Mouse (Mus musculus) intestine, embryonic 15.5 days (tissue): ENCODE data around the gene Plekho1. TPM values are rescaled to one million over a fixed set of nuclear protein-coding genes. Genes with fewer than 3 reads are reported as not detected.
"Not testable (repeated sequence)": the region's sequence is repeated elsewhere in the genome, so short reads cannot be mapped to it uniquely, and the experiment has no call there.

Source experiments
- ATAC-seq: fragments of 200-750 bp; cut with Nextera tagmentation; 2 replicates; pipeline ENCODE4 v1.8.0; 2017; ENCODE audit warnings: moderate TSS enrichment, moderate library complexity
- H3K27ac ChIP-seq: fragments of 300-500 bp; sonication (generic); 2 replicates; pipeline ENCODE4 v1.5.1; 2015; ENCODE audit warnings: mild to moderate bottlenecking, inconsistent platforms
- H3K27me3 ChIP-seq: fragments of 300-500 bp; sonication (generic); replicated peaks from 2 replicates; pipeline ENCODE4 v1.6.1; 2015; ENCODE audit warnings: inconsistent platforms
- H3K36me3 ChIP-seq: fragments of 300-500 bp; sonication (generic); 2 replicates; pipeline ENCODE4 v1.6.1; 2015; ENCODE audit warnings: inconsistent platforms
- H3K4me1 ChIP-seq: fragments of 300-500 bp; sonication (generic); replicated peaks from 2 replicates; pipeline ENCODE4 v1.6.1; 2015; ENCODE audit warnings: inconsistent platforms
- H3K4me2 ChIP-seq: fragments of 300-500 bp; sonication (generic); replicated peaks from 2 replicates; pipeline ENCODE4 v1.6.1; 2015; ENCODE audit warnings: mild to moderate bottlenecking, inconsistent platforms
- H3K4me3 ChIP-seq: fragments of 300-500 bp; sonication (generic); replicated peaks from 2 replicates; pipeline ENCODE4 v1.5.1; 2015; ENCODE audit warnings: inconsistent platforms
- H3K9ac ChIP-seq: fragments of 300-500 bp; sonication (generic); 2 replicates; pipeline ENCODE4 v1.6.1; 2015; ENCODE audit warnings: inconsistent platforms
- H3K9me3 ChIP-seq: fragments of 300-500 bp; sonication (generic); 2 replicates; pipeline ENCODE4 v1.6.1; 2016; ENCODE audit warnings: inconsistent platforms
- WGBS: fragments of 180-500 bp; shearing (Covaris S2); methylation state at CpG from one replicate; pipeline ENCODE4 v1.1.7; 2015; 5-methylcytosine and 5-hydroxymethylcytosine counted together
- polyA plus RNA-seq: library from polyadenylated mRNA; unstranded; fragments of >200 nt; fragmentation: Nextera tagmentation; extraction: Ambion mirVana; gene quantifications from 2 replicates; pipeline ENCODE4 v1.2.1, GENCODE M21; 2015

Gene Plekho1
- polyA plus RNA-seq, 1 experiment from 2014 or later: 30.1 TPM

GRCm38 (mm10) chr3:95972251-95972872, 23.4 kb downstream of the Plekho1 start:
- WGBS: 80% methylated on average over 12 of the region's 12 CpGs

GRCm38 (mm10) chr3:95970661-95971060, 25.1 kb downstream of the Plekho1 start:
- H3K27ac ChIP-seq, H3K4me3 ChIP-seq: not testable (repeated sequence)
- whole genome bisulfite sequencing: 55% methylated on average over 7 of the region's 7 CpGs

More at GRCm38 (mm10) chr3:95972251-95972872, 23.4 kb downstream of the Plekho1 start:
- no peaks in the 10 kb centered on the region for H3K9me3 ChIP-seq
- H3K9ac ChIP-seq: peak overlapping the region; percentile 32; the same call in 1 of the 2 replicates
- peak overlapping the region; percentile 69 for H3K4me2 ChIP-seq
- no peaks in the 10 kb centered on the region for H3K4me1 ChIP-seq
- H3K27me3 ChIP-seq: 0 out of 2 replicates have a peak, but pooled peaks cover 14% of the 10 kb centered on the region
- H3K4me3 ChIP-seq: peak overlapping the region; percentile 23; the same call in 1 of the 2 replicates
- H3K36me3 ChIP-seq: no peaks in the 10 kb centered on the region
- no peak for ATAC-seq
- no peak overlapping the region for H3K27ac ChIP-seq

GRCm38 (mm10) chr3:95969277-95969676, 26.5 kb downstream of the Plekho1 start:
- H3K36me3 ChIP-seq: no peaks in the 10 kb centered on the region
- 0 out of 2 replicates have a peak, but pooled peaks cover 5% of the 10 kb centered on the region for H3K27me3 ChIP-seq
- no peaks in the 10 kb centered on the region for H3K9me3 ChIP-seq
- no peak overlapping the region for H3K9ac ChIP-seq
- no peak overlapping the region for H3K27ac ChIP-seq
- H3K4me1 ChIP-seq: 0 out of 2 replicates have a peak, but pooled peaks cover 3% of the 10 kb centered on the region
- H3K4me3 ChIP-seq: no peak overlapping the region
- WGBS: 64% methylated on average over 1 of the region's 1 CpGs
- H3K4me2 ChIP-seq: no peak overlapping the region
- ATAC-seq: no peak

More at GRCm38 (mm10) chr3:95970661-95971060, 25.1 kb downstream of the Plekho1 start:
- H3K9ac ChIP-seq, H3K4me2 ChIP-seq, H3K4me1 ChIP-seq, H3K9me3 ChIP-seq, ATAC-seq, H3K36me3 ChIP-seq: not testable (repeated sequence)
- 0 out of 2 replicates have a peak, but pooled peaks cover 14% of the 10 kb centered on the region for H3K27me3 ChIP-seq

GRCm38 (mm10) chr3:95965518-95966451, 30.0 kb downstream of the Plekho1 start:
- 7% methylated on average over 7 of the region's 7 CpGs for WGBS
- Histone ChIP-seq H3K27ac (no peak overlapping the region), H3K36me3 (no peaks in the 10 kb centered on the region), H3K4me3 (no peak overlapping the region), H3K4me1 (0 out of 2 replicates have a peak, but pooled peaks cover 3% of the 10 kb centered on the region), H3K4me2 (peak overlapping the region; percentile 34; the same call in 1 of the 2 replicates), H3K9me3 (no peaks in the 10 kb centered on the region), H3K9ac (no peak overlapping the region), H3K27me3 (no peaks in the 10 kb centered on the region)
- no peak for ATAC-seq

GRCm38 (mm10) chr3:95963681-95964080, 32.1 kb downstream of the Plekho1 start:
- H3K9ac ChIP-seq: no peak overlapping the region
- H3K4me1 ChIP-seq: 0 out of 2 replicates have a peak, but pooled peaks cover 3% of the 10 kb centered on the region
- no peaks in the 10 kb centered on the region for H3K9me3 ChIP-seq
- WGBS: 40% methylated on average over 4 of the region's 4 CpGs
- no peak overlapping the region for H3K4me2 ChIP-seq
- no peak overlapping the region for H3K4me3 ChIP-seq
- ATAC-seq: no peak
- no peak overlapping the region for H3K27ac ChIP-seq
- no peaks in the 10 kb centered on the region for H3K36me3 ChIP-seq
- no peaks in the 10 kb centered on the region for H3K27me3 ChIP-seq

GRCm38 (mm10) chr3:95963230-95963629, 32.6 kb downstream of the Plekho1 start:
- WGBS: 54% methylated on average over 2 of the region's 2 CpGs
- H3K9me3 ChIP-seq: no peaks in the 10 kb centered on the region
- H3K9ac ChIP-seq: no peak overlapping the region
- ATAC-seq: no peak
- no peaks in the 10 kb centered on the region for H3K27me3 ChIP-seq
- H3K4me1 ChIP-seq: 0 out of 2 replicates have a peak, but pooled peaks cover 3% of the 10 kb centered on the region
- H3K4me3 ChIP-seq: no peak overlapping the region
- no peak overlapping the region for H3K27ac ChIP-seq
- H3K4me2 ChIP-seq: no peak overlapping the region
- H3K36me3 ChIP-seq: no peaks in the 10 kb centered on the region

- not testable (repeated sequence) for ATAC-seq, H3K4me1 ChIP-seq, H3K27me3 ChIP-seq, H3K4me3 ChIP-seq, H3K27ac ChIP-seq, H3K9me3 ChIP-seq, H3K4me2 ChIP-seq, H3K9ac ChIP-seq, H3K36me3 ChIP-seq
- 82% methylated on average over 8 of the region's 8 CpGs for WGBS
Measured at GRCm38 (mm10) chr3:95962182-95962581, 33.6 kb downstream of the Plekho1 start.

- Histone ChIP-seq H3K27me3 (no peaks in the 10 kb centered on the region), H3K4me2 (no peak overlapping the region), H3K36me3 (no peaks in the 10 kb centered on the region), H3K9ac (no peak overlapping the region), H3K27ac (no peak overlapping the region), H3K4me1 (no peaks in the 10 kb centered on the region), H3K4me3 (no peak overlapping the region), H3K9me3 (no peaks in the 10 kb centered on the region)
- 93% methylated on average over 1 of the region's 1 CpGs for WGBS
- no peak for ATAC-seq
Measured at GRCm38 (mm10) chr3:95959807-95960206, 36.0 kb downstream of the Plekho1 start.

- ATAC-seq: no peak
- Histone ChIP-seq H3K36me3 (no peaks in the 10 kb centered on the region), H3K9ac (no peak overlapping the region), H3K27ac (no peak overlapping the region), H3K4me3 (no peak overlapping the region), H3K27me3 (no peaks in the 10 kb centered on the region), H3K4me1 (no peaks in the 10 kb centered on the region), H3K9me3 (no peaks in the 10 kb centered on the region), H3K4me2 (no peak overlapping the region)
- WGBS: 76% methylated on average over 5 of the region's 5 CpGs
Measured at GRCm38 (mm10) chr3:95959082-95959481, 36.7 kb downstream of the Plekho1 start.

GRCm38 (mm10) chr3:95957359-95958148, 38.2 kb downstream of the Plekho1 start:
- Histone ChIP-seq H3K27me3 (no peaks in the 10 kb centered on the region), H3K4me3 (no peak overlapping the region), H3K36me3 (no peaks in the 10 kb centered on the region), H3K4me2 (no peak overlapping the region), H3K27ac (no peak overlapping the region), H3K4me1 (no peaks in the 10 kb centered on the region), H3K9me3 (no peaks in the 10 kb centered on the region), H3K9ac (no peak overlapping the region)
- no peak for ATAC-seq
- WGBS: 59% methylated on average over 8 of the region's 8 CpGs

- no peak for ATAC-seq
- no peak overlapping the region for H3K4me2 ChIP-seq
- H3K27ac ChIP-seq: no peak overlapping the region
- no peak overlapping the region for H3K9ac ChIP-seq
- 93% methylated on average over 5 of the region's 5 CpGs for whole genome bisulfite sequencing
- no peak overlapping the region for H3K4me3 ChIP-seq
- no peaks in the 10 kb centered on the region for H3K9me3 ChIP-seq
- no peaks in the 10 kb centered on the region for H3K36me3 ChIP-seq
- no peaks in the 10 kb centered on the region for H3K4me1 ChIP-seq
- H3K27me3 ChIP-seq: no peaks in the 10 kb centered on the region
Measured at GRCm38 (mm10) chr3:95955318-95955717, 40.5 kb downstream of the Plekho1 start.
